Mouse (Mus musculus): ENCODE data around the gene Hpca. TPM values are rescaled to one million over a fixed set of nuclear protein-coding genes. Genes with fewer than 3 reads are reported as not detected.

Gene Hpca
- polyA plus RNA-seq, 1 experiment, result not detected

- H3K36me3 ChIP-seq (replicated peaks; ENCODE audit: low read length), result peaks cover 45% of the 10 kb centered on the region
These were observed 23.6 kb upstream of the Hpca start for GRCm38 (mm10) chr4:129145411-129145810.

GRCm38 (mm10) chr4:129144401-129145367, 22.8 kb upstream of the Hpca start:
- H3K4me1 ChIP-seq, result peaks cover 78% of the 10 kb centered on the region
- peaks cover 38% of the 10 kb centered on the region for H3K36me3 ChIP-seq (replicated peaks; ENCODE audit: low read length)
- H3K4me3 ChIP-seq (replicated peaks), result no peak overlapping the region
- H3K9me3 ChIP-seq, result no peaks in the 10 kb centered on the region
- TF ChIP-seq FLI1 (IDR thresholded peaks at IDR 0.05; ENCODE audit: low read length), result no peak
- no peak for TF ChIP-seq GATA1 (IDR thresholded peaks at IDR 0.05; ENCODE audit: borderline replicate concordance, low read length)
- H3K27me3 ChIP-seq (replicated peaks), result peaks cover 23% of the 10 kb centered on the region

More at GRCm38 (mm10) chr4:129145411-129145810, 23.6 kb upstream of the Hpca start:
- peaks cover 16% of the 10 kb centered on the region for H3K27me3 ChIP-seq (replicated peaks)
- H3K4me1 ChIP-seq, result peaks cover 71% of the 10 kb centered on the region
- H3K9me3 ChIP-seq, result no peaks in the 10 kb centered on the region
- TF ChIP-seq GATA1 (IDR thresholded peaks at IDR 0.05; ENCODE audit: borderline replicate concordance, low read length) (no peak), FLI1 (IDR thresholded peaks at IDR 0.05; ENCODE audit: low read length) (no peak)
- H3K4me3 ChIP-seq (replicated peaks), result no peak overlapping the region

- Histone ChIP-seq H3K4me1 (peaks cover 87% of the 10 kb centered on the region), H3K27me3 (replicated peaks) (peaks cover 35% of the 10 kb centered on the region), H3K9me3 (no peaks in the 10 kb centered on the region), H3K36me3 (replicated peaks; ENCODE audit: low read length) (peaks cover 27% of the 10 kb centered on the region), H3K4me3 (replicated peaks) (no peak overlapping the region)
- TF ChIP-seq GATA1 (IDR thresholded peaks at IDR 0.05; ENCODE audit: borderline replicate concordance, low read length) (no peak), FLI1 (IDR thresholded peaks at IDR 0.05; ENCODE audit: low read length) (no peak)
These were observed 21.7 kb upstream of the Hpca start for GRCm38 (mm10) chr4:129143509-129143908.

- H3K4me1 ChIP-seq, result peaks cover 83% of the 10 kb centered on the region
- H3K36me3 ChIP-seq (replicated peaks; ENCODE audit: low read length), result peaks cover 18% of the 10 kb centered on the region
These were observed 20.7 kb upstream of the Hpca start for GRCm38 (mm10) chr4:129142439-129143045.

GRCm38 (mm10) chr4:129141560-129142438, 20.0 kb upstream of the Hpca start:
- TF ChIP-seq GATA1 (IDR thresholded peaks at IDR 0.05; ENCODE audit: borderline replicate concordance, low read length), result no peak
- TF ChIP-seq FLI1 (IDR thresholded peaks at IDR 0.05; ENCODE audit: low read length), result no peak
- Histone ChIP-seq H3K4me1 (peaks cover 86% of the 10 kb centered on the region), H3K36me3 (replicated peaks; ENCODE audit: low read length) (peaks cover 17% of the 10 kb centered on the region), H3K9me3 (no peaks in the 10 kb centered on the region), H3K4me3 (replicated peaks) (peak overlapping the region; percentile 16), H3K27me3 (replicated peaks) (peaks cover 52% of the 10 kb centered on the region)

More at GRCm38 (mm10) chr4:129142439-129143045, 20.7 kb upstream of the Hpca start:
- Histone ChIP-seq H3K4me3 (replicated peaks) (no peak overlapping the region), H3K9me3 (no peaks in the 10 kb centered on the region), H3K27me3 (replicated peaks) (peaks cover 45% of the 10 kb centered on the region)
- TF ChIP-seq FLI1 (IDR thresholded peaks at IDR 0.05; ENCODE audit: low read length), result no peak
- no peak for TF ChIP-seq GATA1 (IDR thresholded peaks at IDR 0.05; ENCODE audit: borderline replicate concordance, low read length)

GRCm38 (mm10) chr4:129140808-129141207, 19.0 kb upstream of the Hpca start:
- TF ChIP-seq FLI1 (IDR thresholded peaks at IDR 0.05; ENCODE audit: low read length) (no peak), GATA1 (IDR thresholded peaks at IDR 0.05; ENCODE audit: borderline replicate concordance, low read length) (no peak)
- no peak overlapping the region for H3K4me3 ChIP-seq (replicated peaks)
- H3K27me3 ChIP-seq (replicated peaks), result peaks cover 62% of the 10 kb centered on the region
- H3K36me3 ChIP-seq (replicated peaks; ENCODE audit: low read length), result peaks cover 17% of the 10 kb centered on the region
- no peaks in the 10 kb centered on the region for H3K9me3 ChIP-seq
- H3K4me1 ChIP-seq, result peaks cover 84% of the 10 kb centered on the region

- peaks cover 9% of the 10 kb centered on the region for H3K36me3 ChIP-seq (replicated peaks; ENCODE audit: low read length)
- no peaks in the 10 kb centered on the region for H3K9me3 ChIP-seq
- H3K4me3 ChIP-seq (replicated peaks), result no peak overlapping the region
- TF ChIP-seq FLI1 (IDR thresholded peaks at IDR 0.05; ENCODE audit: low read length), result no peak
- TF ChIP-seq GATA1 (IDR thresholded peaks at IDR 0.05; ENCODE audit: borderline replicate concordance, low read length), result no peak
- H3K27me3 ChIP-seq (replicated peaks), result peaks cover 72% of the 10 kb centered on the region
- H3K4me1 ChIP-seq, result peaks cover 84% of the 10 kb centered on the region
These were observed 17.8 kb upstream of the Hpca start for GRCm38 (mm10) chr4:129139642-129140041.

GRCm38 (mm10) chr4:129137392-129138321, 15.8 kb upstream of the Hpca start:
- Histone ChIP-seq H3K4me1 (peaks cover 71% of the 10 kb centered on the region), H3K27me3 (replicated peaks) (peaks cover 77% of the 10 kb centered on the region)

More at GRCm38 (mm10) chr4:129137392-129138321, 15.8 kb upstream of the Hpca start:
- H3K4me3 ChIP-seq (replicated peaks), result peak overlapping the region; percentile 85
- no peaks in the 10 kb centered on the region for H3K36me3 ChIP-seq (replicated peaks; ENCODE audit: low read length)
- H3K9me3 ChIP-seq, result no peaks in the 10 kb centered on the region
- no peak for TF ChIP-seq FLI1 (IDR thresholded peaks at IDR 0.05; ENCODE audit: low read length)
- TF ChIP-seq GATA1 (IDR thresholded peaks at IDR 0.05; ENCODE audit: borderline replicate concordance, low read length), result no peak

Measured in megakaryocyte, embryonic 14.5 days (primary cell).